Mouse (Mus musculus) kidney, adult 18-20 months (tissue): ENCODE results near the gene Dennd2c.
"Not testable (repeated sequence)": the region's sequence is repeated elsewhere in the genome, so short reads cannot be mapped to it uniquely, and the experiment has no call there.

Experiments
- DNase-seq: peaks from one replicate; pipeline ENCODE4 v3.0.0; 2021

The Dennd2c gene

GRCm38 (mm10) chr3:103171505-103172267, 69.3 kb downstream of the Dennd2c start, which contains the start of gene Bcas2:
Gene Bcas2, plus strand, starts transcription at chr3:103171655.
- DNase-seq, result peak; percentile 99

- no peak for DNase-seq
Observed at GRCm38 (mm10) chr3:103172615-103173014, 70.2 kb downstream of the Dennd2c start.

- DNase-seq, result no peak
Observed at GRCm38 (mm10) chr3:103176740-103177139, 74.3 kb downstream of the Dennd2c start.

- no peak for DNase-seq
Observed at GRCm38 (mm10) chr3:103179527-103179926, 77.1 kb downstream of the Dennd2c start.

- no peak for DNase-seq
Observed at GRCm38 (mm10) chr3:103181171-103181570, 78.8 kb downstream of the Dennd2c start.

- no peak for DNase-seq
Observed at GRCm38 (mm10) chr3:103182821-103183220, 80.4 kb downstream of the Dennd2c start.

- not testable (repeated sequence) for DNase-seq
Observed at GRCm38 (mm10) chr3:103184467-103184866, 82.1 kb downstream of the Dennd2c start.

GRCm38 (mm10) chr3:103188451-103188850, 86.0 kb downstream of the Dennd2c start:
- DNase-seq, result no peak

- no peak for DNase-seq
Observed at GRCm38 (mm10) chr3:103188856-103189255, 86.5 kb downstream of the Dennd2c start.

- DNase-seq, result no peak
Observed at GRCm38 (mm10) chr3:103192161-103192560, 89.8 kb downstream of the Dennd2c start.

- DNase-seq, result no peak
Observed at GRCm38 (mm10) chr3:103193186-103193585, 90.8 kb downstream of the Dennd2c start.

GRCm38 (mm10) chr3:103196320-103196823, 94.0 kb downstream of the Dennd2c start:
- no peak for DNase-seq

- no peak for DNase-seq
Observed at GRCm38 (mm10) chr3:103199386-103199785, 97.0 kb downstream of the Dennd2c start.

- DNase-seq, result not testable (repeated sequence)
Observed at GRCm38 (mm10) chr3:103201105-103201504, 98.7 kb downstream of the Dennd2c start.

GRCm38 (mm10) chr3:103203554-103203953, 101.2 kb downstream of the Dennd2c start:
- no peak for DNase-seq

GRCm38 (mm10) chr3:103204445-103204844, 102.0 kb downstream of the Dennd2c start:
- DNase-seq, result no peak

GRCm38 (mm10) chr3:103206393-103206792, 104.0 kb downstream of the Dennd2c start:
- no peak for DNase-seq

GRCm38 (mm10) chr3:103207749-103208148, 105.3 kb downstream of the Dennd2c start:
- no peak for DNase-seq

GRCm38 (mm10) chr3:103208237-103208636, 105.8 kb downstream of the Dennd2c start:
- DNase-seq, result no peak

- DNase-seq, result no peak
Observed at GRCm38 (mm10) chr3:103211101-103211500, 108.7 kb downstream of the Dennd2c start.

- DNase-seq, result no peak
Observed at GRCm38 (mm10) chr3:103212142-103212541, 109.7 kb downstream of the Dennd2c start.

GRCm38 (mm10) chr3:103213537-103213936, 111.1 kb downstream of the Dennd2c start:
- no peak for DNase-seq

- DNase-seq, result peak; percentile 25
Observed at GRCm38 (mm10) chr3:103214593-103215285, 112.3 kb downstream of the Dennd2c start.

- not testable (repeated sequence) for DNase-seq
Observed at GRCm38 (mm10) chr3:103215399-103215798, 113.0 kb downstream of the Dennd2c start.
